Mouse (Mus musculus) embryonic fibroblast, embryonic 13.5 days (primary cell): ENCODE measurements around the gene Rap1b.

Source experiments
- CTCF ChIP-seq: IDR thresholded peaks from 2 replicates; pipeline ENCODE4 v1.5.1; 2011; ENCODE audit warnings: mild to moderate bottlenecking, control low read depth, low read length, moderate library complexity, borderline replicate concordance; ENCODE audit not compliant: insufficient read depth
- POLR2A ChIP-seq: IDR thresholded peaks from 2 replicates; pipeline ENCODE4 v1.6.1; 2011; ENCODE audit warnings: low read depth, mild to moderate bottlenecking, control low read depth, low read length, moderate library complexity

DNA sequence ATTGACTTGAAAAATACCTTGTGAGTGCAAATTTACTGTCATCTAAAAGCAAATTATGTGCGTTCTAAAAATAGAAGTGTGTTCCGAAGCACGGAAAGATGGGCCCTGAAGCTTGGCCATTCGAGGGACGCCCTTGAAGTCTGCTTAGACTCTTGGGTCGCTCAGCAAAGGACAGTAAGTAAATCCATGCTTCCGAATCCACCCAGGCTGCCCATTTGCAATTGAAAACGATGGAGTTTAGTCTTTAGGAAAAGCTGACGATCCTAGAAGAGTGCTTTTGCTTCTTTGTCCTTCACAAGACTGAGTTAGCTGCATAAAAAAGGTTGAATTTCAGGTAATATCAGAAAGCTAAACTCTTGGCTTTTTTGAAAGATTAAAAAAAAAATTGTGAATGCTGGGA lies 39.9 kb downstream of the Rap1b start:
- no peak for TF ChIP-seq POLR2A
- no peak for TF ChIP-seq CTCF
